Mouse (Mus musculus): ENCODE data around the gene Myo7a. TPM values are rescaled to one million over a fixed set of nuclear protein-coding genes. Genes with fewer than 3 reads are reported as not detected.

Myo7a gene
- polyA plus RNA-seq, 1 experiment from 2014 or later, result 8.3 TPM

GRCm38 (mm10) chr7:98048101-98048824 lies 71.1 kb downstream of the Myo7a start:
- Histone ChIP-seq H3K27me3 (no peaks in the 10 kb centered on the region), H3K36me3 (no peaks in the 10 kb centered on the region), H3K9me3 (replicated peaks) (no peaks in the 10 kb centered on the region), H3K27ac (0 out of 2 replicates have a peak overlapping the region, but pooled peaks have one; percentile 16), H3K4me3 (replicated peaks) (no peak overlapping the region), H3K4me1 (replicated peaks) (no peaks in the 10 kb centered on the region), H3K4me2 (no peak overlapping the region), H3K9ac (no peak overlapping the region)
- DNase-seq, result no peak
- WGBS (ENCODE audit: insufficient replicate concordance), result 60% methylated on average over 9 of the region's 9 CpGs
- peak; percentile 79 for ATAC-seq (ENCODE audit: low read depth)

- no peak overlapping the region for H3K9ac ChIP-seq
- 65% methylated on average over 7 of the region's 7 CpGs for WGBS (ENCODE audit: insufficient replicate concordance)
- H3K4me2 ChIP-seq, result no peak overlapping the region
- H3K4me1 ChIP-seq (replicated peaks), result no peaks in the 10 kb centered on the region
- no peaks in the 10 kb centered on the region for H3K27me3 ChIP-seq
- no peak; the same call in 1 of the 2 replicates for ATAC-seq (ENCODE audit: low read depth)
- no peaks in the 10 kb centered on the region for H3K36me3 ChIP-seq
- DNase-seq, result no peak
- H3K4me3 ChIP-seq (replicated peaks), result no peak overlapping the region
- no peak overlapping the region for H3K27ac ChIP-seq
- no peaks in the 10 kb centered on the region for H3K9me3 ChIP-seq (replicated peaks)
Observed at GRCm38 (mm10) chr7:98002617-98003016, 116.7 kb downstream of the Myo7a start.

Other genes starting within 250 kb of the Myo7a start
- gene Gdpd4, start 199.6 kb downstream of the Myo7a start, polyA plus RNA-seq (2015; fragmentation: Nextera tagmentation; extraction: Ambion mirVana), result not detected in 2 replicates
- 0.50 and 0.76 TPM in 2 replicates for gene Omp, start 26.0 kb upstream of the Myo7a start, polyA plus RNA-seq (2015; fragmentation: Nextera tagmentation; extraction: Ambion mirVana)
- gene Capn5, start 58.8 kb upstream of the Myo7a start, polyA plus RNA-seq (2015; fragmentation: Nextera tagmentation; extraction: Ambion mirVana), result 13.2 and 16.8 TPM in 2 replicates
- not detected in 2 replicates for gene B3gnt6, start 80.0 kb upstream of the Myo7a start, polyA plus RNA-seq (2015; fragmentation: Nextera tagmentation; extraction: Ambion mirVana)
- 24.4 and 28.9 TPM in 2 replicates for gene Acer3, start 201.7 kb upstream of the Myo7a start, polyA plus RNA-seq (2015; fragmentation: Nextera tagmentation; extraction: Ambion mirVana)
- gene Tsku, start 241.8 kb upstream of the Myo7a start, polyA plus RNA-seq (2015; fragmentation: Nextera tagmentation; extraction: Ambion mirVana), result 1.1 and 1.8 TPM in 2 replicates

All from liver, embryonic 13.5 days (tissue).